Mouse (Mus musculus): ENCODE results near the gene Mtfmt.

DNA sequence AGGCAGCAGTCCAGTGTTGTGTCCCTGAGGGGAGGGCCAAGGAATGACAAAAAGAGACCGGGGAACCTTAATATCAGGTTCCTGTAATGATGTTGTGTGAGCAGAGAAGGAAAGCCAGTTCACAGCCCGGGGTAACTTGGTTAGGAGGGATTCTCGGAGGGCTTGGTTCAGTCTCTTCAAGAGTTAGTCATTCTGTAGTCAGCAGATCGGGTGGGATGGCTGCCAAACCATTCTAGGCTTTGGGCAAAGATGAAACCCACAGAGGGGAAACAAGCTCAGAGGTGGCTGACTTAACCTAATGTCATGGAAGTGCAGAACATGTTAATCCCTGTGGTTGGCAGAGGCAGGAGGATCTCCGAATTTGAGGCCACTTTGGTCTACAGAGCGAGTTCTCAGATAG lies 28.6 kb downstream of the Mtfmt start:
- TF ChIP-seq POLR2A (IDR thresholded peaks at IDR 0.05; ENCODE audit: borderline replicate concordance, control insufficient read depth, low read depth, low read length) (no peak), CTCF (IDR thresholded peaks at IDR 0.05; ENCODE audit: control insufficient read depth, insufficient read depth, low read length) (no peak)

Measured in bone marrow, adult 2 months (tissue).